Mouse (Mus musculus): ENCODE data around the gene Senp7. TPM values are rescaled to one million over a fixed set of nuclear protein-coding genes. Genes with fewer than 3 reads are reported as not detected.
"Not testable (repeated sequence)": the region's sequence is repeated elsewhere in the genome, so short reads cannot be mapped to it uniquely, and the experiment has no call there.

Gene Senp7
- polyA plus RNA-seq, 1 experiment = 3.6 TPM

DNA sequence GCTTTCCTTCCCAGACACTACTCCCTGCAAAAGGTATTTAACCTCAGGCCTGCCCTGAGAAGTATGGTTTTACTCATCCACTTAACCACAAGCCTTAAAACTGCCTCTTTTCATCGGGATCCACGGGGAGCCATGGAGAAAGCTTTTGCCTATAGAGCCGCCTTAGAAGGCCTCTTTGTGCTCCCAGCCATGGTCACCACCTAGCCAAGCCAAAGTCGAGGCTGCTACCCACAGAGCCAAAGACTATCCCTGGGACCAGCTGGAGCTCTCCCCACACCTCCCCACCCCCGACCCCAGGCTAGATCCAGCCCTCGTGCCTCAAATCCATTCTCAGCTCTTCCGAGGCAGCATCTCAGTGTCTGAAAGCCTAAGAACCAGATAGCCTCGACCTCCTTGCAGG, 18.0 kb downstream of the Senp7 start:
- no peaks in the 10 kb centered on the region for H3K27me3 ChIP-seq (ENCODE audit: control insufficient read depth, insufficient read depth, low read length)
- DNase-seq (ENCODE audit: low read depth in 1 of 2, low spot score in 2 of 2) = no peak
- TF ChIP-seq CTCF (IDR thresholded peaks at IDR 0.05; ENCODE audit: extremely low read depth, insufficient read depth, insufficient read length, insufficient replicate concordance) (no peak), POLR2A (IDR thresholded peaks at IDR 0.05; ENCODE audit: low read depth, low read length) (no peak)
- H3K36me3 ChIP-seq (ENCODE audit: control insufficient read depth, insufficient read depth, low read length) = no peaks in the 10 kb centered on the region
- peaks cover 13% of the 10 kb centered on the region for H3K4me1 ChIP-seq (ENCODE audit: control insufficient read depth, insufficient read depth, insufficient read length)
- no peak overlapping the region for H3K27ac ChIP-seq (ENCODE audit: insufficient read depth, low read length)
- no peak overlapping the region for H3K4me3 ChIP-seq (ENCODE audit: extremely low read depth, insufficient read depth, insufficient read length)
- 74% methylated on average over 8 of the region's 8 CpGs for WGBS

GRCm38 (mm10) chr16:56068523-56069070, 20.5 kb downstream of the Senp7 start:
- Histone ChIP-seq H3K27ac (ENCODE audit: insufficient read depth, low read length) (peak overlapping the region; percentile 87), H3K4me3 (ENCODE audit: extremely low read depth, insufficient read depth, insufficient read length) (no peak overlapping the region), H3K36me3 (ENCODE audit: control insufficient read depth, insufficient read depth, low read length) (no peaks in the 10 kb centered on the region), H3K4me1 (ENCODE audit: control insufficient read depth, insufficient read depth, insufficient read length) (peaks cover 4% of the 10 kb centered on the region; the same call in 1 of the 2 replicates), H3K27me3 (ENCODE audit: control insufficient read depth, insufficient read depth, low read length) (no peaks in the 10 kb centered on the region)
- no peak for TF ChIP-seq CTCF (IDR thresholded peaks at IDR 0.05; ENCODE audit: extremely low read depth, insufficient read depth, insufficient read length, insufficient replicate concordance)
- no peak for TF ChIP-seq POLR2A (IDR thresholded peaks at IDR 0.05; ENCODE audit: low read depth, low read length)
- peak; percentile 21 to 36 for DNase-seq (ENCODE audit: low read depth in 1 of 2, low spot score in 2 of 2)
- WGBS = 42% methylated on average over 6 of the region's 6 CpGs

DNA sequence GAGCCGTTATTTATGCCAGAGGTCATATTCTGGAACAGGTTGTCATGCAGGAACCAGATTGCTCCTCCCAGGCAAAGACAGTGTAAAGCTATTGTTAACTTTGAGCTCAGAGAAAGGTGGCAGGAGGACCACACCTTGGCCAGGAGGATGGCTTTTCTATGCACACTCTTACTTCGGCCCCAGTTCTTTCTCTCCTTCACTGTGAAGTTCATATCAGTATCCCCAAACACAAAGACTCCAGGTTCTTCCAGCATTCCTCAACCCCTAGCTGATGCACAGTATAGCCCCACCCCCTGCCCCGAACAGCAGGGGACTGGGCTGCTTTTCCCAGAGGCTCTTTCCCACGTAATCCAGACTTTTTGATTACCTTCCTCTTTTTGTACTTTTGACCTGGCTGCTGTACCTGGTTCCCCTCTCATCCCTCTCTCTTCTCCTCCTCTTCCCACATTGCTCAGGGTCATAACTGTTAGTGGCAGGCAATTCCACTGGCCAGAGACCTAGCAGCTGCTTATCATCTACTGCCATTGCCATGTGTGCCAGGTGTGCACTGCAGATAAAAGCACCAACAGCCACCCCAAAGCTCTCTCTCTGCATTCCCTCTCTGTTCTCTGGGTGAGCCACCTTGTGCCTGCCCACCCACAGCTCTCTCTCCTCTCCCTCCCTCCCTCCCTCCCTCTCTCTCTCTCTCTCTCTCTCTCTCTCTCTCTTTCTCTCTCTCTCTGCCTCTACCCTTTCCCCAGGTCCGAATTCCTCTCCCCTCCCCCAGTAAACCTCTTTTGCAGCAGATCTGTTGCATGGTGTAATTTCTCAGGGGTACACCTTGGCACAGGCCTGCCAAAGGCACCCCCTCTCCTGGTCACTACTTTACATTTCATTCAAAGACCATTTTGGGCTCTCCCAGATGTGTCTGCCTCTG, 23.4 kb downstream of the Senp7 start:
- DNase-seq (ENCODE audit: low read depth in 1 of 2, low spot score in 2 of 2) = no peak
- no peaks in the 10 kb centered on the region for H3K36me3 ChIP-seq (ENCODE audit: control insufficient read depth, insufficient read depth, low read length)
- TF ChIP-seq POLR2A (IDR thresholded peaks at IDR 0.05; ENCODE audit: low read depth, low read length) = no peak
- TF ChIP-seq CTCF (IDR thresholded peaks at IDR 0.05; ENCODE audit: extremely low read depth, insufficient read depth, insufficient read length, insufficient replicate concordance) = no peak
- peak overlapping the region; percentile 62 for H3K27ac ChIP-seq (ENCODE audit: insufficient read depth, low read length)
- H3K4me1 ChIP-seq (ENCODE audit: control insufficient read depth, insufficient read depth, insufficient read length) = peaks cover 6% of the 10 kb centered on the region; the same call in 1 of the 2 replicates
- H3K27me3 ChIP-seq (ENCODE audit: control insufficient read depth, insufficient read depth, low read length) = no peaks in the 10 kb centered on the region
- WGBS = 74% methylated on average over 5 of the region's 5 CpGs
- no peak overlapping the region for H3K4me3 ChIP-seq (ENCODE audit: extremely low read depth, insufficient read depth, insufficient read length)

GRCm38 (mm10) chr16:56072533-56072932, 24.4 kb downstream of the Senp7 start:
- DNase-seq (ENCODE audit: low read depth in 1 of 2, low spot score in 2 of 2) = no peak
- Histone ChIP-seq H3K4me3 (ENCODE audit: extremely low read depth, insufficient read depth, insufficient read length) (no peak overlapping the region), H3K4me1 (ENCODE audit: control insufficient read depth, insufficient read depth, insufficient read length) (peaks cover 6% of the 10 kb centered on the region; the same call in 1 of the 2 replicates), H3K36me3 (ENCODE audit: control insufficient read depth, insufficient read depth, low read length) (no peaks in the 10 kb centered on the region), H3K27ac (ENCODE audit: insufficient read depth, low read length) (no peak overlapping the region), H3K27me3 (ENCODE audit: control insufficient read depth, insufficient read depth, low read length) (no peaks in the 10 kb centered on the region)
- WGBS = 87% methylated on average over 6 of the region's 6 CpGs
- TF ChIP-seq POLR2A (IDR thresholded peaks at IDR 0.05; ENCODE audit: low read depth, low read length) = no peak
- TF ChIP-seq CTCF (IDR thresholded peaks at IDR 0.05; ENCODE audit: extremely low read depth, insufficient read depth, insufficient read length, insufficient replicate concordance) = no peak

- not testable (repeated sequence) for H3K27ac ChIP-seq (ENCODE audit: insufficient read depth, low read length); H3K27me3 ChIP-seq (ENCODE audit: control insufficient read depth, insufficient read depth, low read length); H3K36me3 ChIP-seq (ENCODE audit: control insufficient read depth, insufficient read depth, low read length); H3K4me3 ChIP-seq (ENCODE audit: extremely low read depth, insufficient read depth, insufficient read length); H3K4me1 ChIP-seq (ENCODE audit: control insufficient read depth, insufficient read depth, insufficient read length); DNase-seq (ENCODE audit: low read depth in 1 of 2, low spot score in 2 of 2)
- 95% methylated on average over 6 of the region's 6 CpGs for WGBS
Observed at GRCm38 (mm10) chr16:56073150-56073549, 25.0 kb downstream of the Senp7 start.

- H3K27ac ChIP-seq (ENCODE audit: insufficient read depth, low read length) = no peak overlapping the region
- no peak for DNase-seq (ENCODE audit: low read depth in 1 of 2, low spot score in 2 of 2)
- WGBS = 80% methylated on average over 1 of the region's 1 CpGs
- peaks cover 2% of the 10 kb centered on the region; the same call in 1 of the 2 replicates for H3K4me1 ChIP-seq (ENCODE audit: control insufficient read depth, insufficient read depth, insufficient read length)
- TF ChIP-seq POLR2A (IDR thresholded peaks at IDR 0.05; ENCODE audit: low read depth, low read length) (no peak), CTCF (IDR thresholded peaks at IDR 0.05; ENCODE audit: extremely low read depth, insufficient read depth, insufficient read length, insufficient replicate concordance) (no peak)
- no peaks in the 10 kb centered on the region for H3K36me3 ChIP-seq (ENCODE audit: control insufficient read depth, insufficient read depth, low read length)
- no peaks in the 10 kb centered on the region for H3K27me3 ChIP-seq (ENCODE audit: control insufficient read depth, insufficient read depth, low read length)
- H3K4me3 ChIP-seq (ENCODE audit: extremely low read depth, insufficient read depth, insufficient read length) = no peak overlapping the region
Observed at GRCm38 (mm10) chr16:56074122-56074521, 26.0 kb downstream of the Senp7 start.

DNA sequence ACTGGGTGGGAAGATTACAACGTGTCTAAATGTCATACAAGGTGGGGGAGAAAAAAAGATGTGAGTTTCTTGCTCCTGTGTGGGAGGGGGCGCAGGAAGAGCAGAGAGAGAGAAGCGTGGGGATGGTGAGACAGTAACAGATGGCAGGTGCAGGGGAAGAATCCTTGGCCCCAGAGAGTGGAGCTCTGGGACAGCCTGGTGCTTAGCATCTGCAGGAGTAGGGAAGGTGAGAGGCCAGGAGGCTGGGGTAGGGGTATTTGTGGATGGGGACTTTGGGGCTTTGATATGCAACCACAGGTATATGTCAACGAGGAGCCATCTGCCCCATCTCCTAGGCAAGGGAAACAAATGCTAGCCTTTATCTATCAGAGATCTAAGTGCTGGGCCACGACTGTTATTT, 26.4 kb downstream of the Senp7 start:
- no peak for TF ChIP-seq POLR2A (IDR thresholded peaks at IDR 0.05; ENCODE audit: low read depth, low read length)
- TF ChIP-seq CTCF (IDR thresholded peaks at IDR 0.05; ENCODE audit: extremely low read depth, insufficient read depth, insufficient read length, insufficient replicate concordance) = no peak
- peaks cover 2% of the 10 kb centered on the region; the same call in 1 of the 2 replicates for H3K4me1 ChIP-seq (ENCODE audit: control insufficient read depth, insufficient read depth, insufficient read length)
- peak overlapping the region; percentile 7 for H3K27ac ChIP-seq (ENCODE audit: insufficient read depth, low read length)
- 68% methylated on average over 5 of the region's 5 CpGs for WGBS
- no peaks in the 10 kb centered on the region for H3K36me3 ChIP-seq (ENCODE audit: control insufficient read depth, insufficient read depth, low read length)
- H3K4me3 ChIP-seq (ENCODE audit: extremely low read depth, insufficient read depth, insufficient read length) = no peak overlapping the region; the same call in 1 of the 2 replicates
- no peaks in the 10 kb centered on the region for H3K27me3 ChIP-seq (ENCODE audit: control insufficient read depth, insufficient read depth, low read length)
- DNase-seq (ENCODE audit: low read depth in 1 of 2, low spot score in 2 of 2) = no peak

Measured in spleen, adult 2 months (tissue).